Mouse (Mus musculus): ENCODE results near the gene B230217C12Rik.

- TF ChIP-seq POLR2A (IDR thresholded peaks at IDR 0.05; ENCODE audit: control insufficient read depth, low read depth, low read length), result no peak
- TF ChIP-seq CTCF (IDR thresholded peaks at IDR 0.05; ENCODE audit: control insufficient read depth, insufficient read depth, insufficient replicate concordance, low read depth, low read length), result no peak
These were observed 34.0 kb upstream of the B230217C12Rik start for GRCm38 (mm10) chr11:97806613-97806964.

Measured in testis, adult 2 months (tissue).